Mouse (Mus musculus) heart, embryonic 13.5 days (tissue): ENCODE measurements at regions not wholly inside any gene's neighbourhood (a gene's known extent, or its start where the extent isn't known, plus 50 kb on each side); places are given as distances from the start of the nearest gene placed in this dataset.
"Not testable (repeated sequence)": the region's sequence is repeated elsewhere in the genome, so short reads cannot be mapped to it uniquely, and the experiment has no call there.

ENCODE experiments used
- ATAC-seq: fragments of 200-750 bp; cut with Nextera tagmentation; 2 replicates; pipeline ENCODE4 v1.8.0; 2017; ENCODE audit warnings: moderate TSS enrichment; ENCODE audit not compliant: insufficient number of reproducible peaks, low FRiP score, low TSS enrichment; ENCODE audit errors: extremely low read depth
- H3K27ac ChIP-seq: fragments of 300-500 bp; sonication (generic); replicated peaks from 2 replicates; pipeline ENCODE4 v1.5.1; 2015; ENCODE audit warnings: moderate library complexity, mild to moderate bottlenecking, inconsistent platforms
- H3K27me3 ChIP-seq: fragments of 300-500 bp; sonication (generic); replicated peaks from 2 replicates; pipeline ENCODE4 v1.6.1; 2015; ENCODE audit warnings: mild to moderate bottlenecking, inconsistent platforms
- H3K36me3 ChIP-seq: fragments of 300-500 bp; sonication (generic); 2 replicates; pipeline ENCODE4 v1.6.1; 2015; ENCODE audit warnings: mild to moderate bottlenecking, inconsistent platforms
- H3K4me1 ChIP-seq: fragments of 300-500 bp; sonication (generic); 2 replicates; pipeline ENCODE4 v1.6.1; 2015; ENCODE audit warnings: inconsistent platforms
- H3K4me2 ChIP-seq: fragments of 300-500 bp; sonication (generic); 2 replicates; pipeline ENCODE4 v1.6.1; 2015; ENCODE audit warnings: inconsistent platforms, mild to moderate bottlenecking, moderate library complexity
- H3K4me3 ChIP-seq: fragments of 300-500 bp; sonication (generic); 2 replicates; pipeline ENCODE4 v1.5.1; 2015; ENCODE audit warnings: moderate library complexity, mild to moderate bottlenecking, inconsistent platforms
- H3K9ac ChIP-seq: fragments of 300-500 bp; sonication (generic); 2 replicates; pipeline ENCODE4 v1.6.1; 2015; ENCODE audit warnings: inconsistent platforms, mild to moderate bottlenecking, moderate library complexity
- H3K9me3 ChIP-seq: fragments of 300-500 bp; sonication (generic); 2 replicates; pipeline ENCODE4 v1.6.1; 2016; ENCODE audit warnings: inconsistent platforms
- WGBS: fragments of 180-500 bp; shearing (Covaris S2); methylation state at CpG from one replicate; pipeline ENCODE4 v1.1.7; 2015; ENCODE audit warnings: mixed read lengths; 5-methylcytosine and 5-hydroxymethylcytosine counted together

DNA sequence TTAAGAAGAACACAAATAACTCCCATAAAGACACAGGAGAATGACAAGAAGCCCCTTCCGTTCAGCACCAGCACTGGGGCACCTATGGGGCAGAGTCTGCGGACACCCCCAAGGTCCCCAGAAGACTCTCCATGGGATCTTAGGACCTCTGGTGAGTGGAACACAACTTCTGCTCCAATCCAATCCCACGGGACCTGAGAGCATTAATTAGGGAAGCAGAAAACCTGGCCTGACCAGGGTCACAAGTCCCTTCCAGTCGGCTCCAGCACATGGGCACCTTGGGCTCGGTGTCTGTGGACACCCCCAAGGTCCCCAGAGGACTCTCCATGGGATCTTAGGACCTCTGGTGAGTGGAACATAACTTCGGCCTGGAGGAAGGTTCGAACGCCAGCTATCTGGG, 59.0 kb upstream of the Btbd35f25 start:
- peaks cover 69% of the 10 kb centered on the region for H3K9me3 ChIP-seq
- not testable (repeated sequence) for H3K27ac ChIP-seq, H3K9ac ChIP-seq, H3K4me3 ChIP-seq, H3K4me2 ChIP-seq, ATAC-seq, H3K27me3 ChIP-seq, H3K4me1 ChIP-seq, H3K36me3 ChIP-seq
- WGBS: 74% methylated on average over 8 of the region's 8 CpGs

GRCm38 (mm10) chrX:31775255-31775654, 58.3 kb upstream of the Btbd35f25 start:
- Histone ChIP-seq H3K36me3 (no peaks in the 10 kb centered on the region), H3K4me1 (no peaks in the 10 kb centered on the region), H3K9ac (no peak overlapping the region), H3K27ac (no peak overlapping the region), H3K4me2 (no peak overlapping the region), H3K4me3 (no peak overlapping the region), H3K9me3 (peaks cover 71% of the 10 kb centered on the region), H3K27me3 (no peaks in the 10 kb centered on the region)
- ATAC-seq: 0 out of 2 replicates have a peak, but pooled peaks have one; percentile 16
- 70% methylated on average over 3 of the region's 3 CpGs for WGBS
